ENCODE assay signal across 8 mouse cellular contexts in the genomic region with DNA sequence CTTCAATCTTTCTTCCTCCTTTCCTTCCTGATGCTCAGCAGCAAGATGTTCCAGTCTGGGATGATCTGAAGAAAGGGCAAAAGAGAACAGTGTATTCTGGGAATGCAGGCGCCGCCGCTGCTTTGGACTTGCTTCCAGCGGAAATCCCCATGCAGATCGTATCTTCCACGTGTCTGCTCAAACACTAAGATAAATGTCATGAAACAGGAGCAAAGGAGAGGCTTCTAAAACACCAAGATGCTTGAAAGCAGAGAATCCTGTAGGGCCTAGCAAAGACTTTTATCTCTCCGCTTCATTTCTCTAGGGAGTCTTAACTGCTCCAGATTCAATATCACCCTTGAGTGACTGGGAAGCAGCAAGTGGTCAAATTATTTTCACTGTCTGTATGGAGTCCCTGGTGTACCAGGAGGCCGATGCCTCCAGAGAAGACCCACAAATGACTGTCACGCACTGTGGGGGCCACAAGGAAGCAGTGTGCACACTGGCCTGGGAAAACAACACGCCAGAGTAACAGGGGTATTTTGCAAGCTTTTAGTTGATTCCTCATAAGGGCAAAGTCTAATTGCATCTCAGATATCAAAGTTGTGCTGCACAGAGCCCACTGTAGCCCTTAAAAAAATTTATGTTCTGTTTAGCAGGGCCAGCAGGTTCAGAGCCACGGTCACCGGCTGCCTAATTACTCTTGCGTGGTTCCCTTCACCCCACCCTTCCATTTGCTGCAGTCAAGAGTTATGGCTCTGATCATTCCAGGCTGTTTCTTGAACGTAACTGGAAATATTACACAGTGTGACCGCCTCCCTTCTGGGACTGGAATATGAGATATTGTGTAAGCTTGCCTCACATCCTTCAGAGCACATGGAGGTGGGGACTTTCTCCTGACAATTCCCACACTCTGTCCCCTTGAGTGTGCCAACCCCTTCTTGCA.
DNase-seq lines count a peak whose midpoint lies in the region; ATAC-seq and TF ChIP-seq lines count a peak whose summit lies in the region.

No protein-coding gene starts in this region.

- H3K9ac ChIP-seq in limb, embryonic 12.5 days (replicated peaks) = no peak overlapping the region

- no peak overlapping the region for H3K4me2 ChIP-seq in limb, embryonic 12.5 days

- 38% methylated on average over 15 of the region's 15 CpGs for WGBS in limb, embryonic 12.5 days
- 90% methylated on average over 15 of the region's 15 CpGs for WGBS in forebrain, embryonic 10.5 days

- no peak for TF ChIP-seq CTCF in E14TG2a.4 (conservative IDR thresholded peaks at IDR 0.05; ENCODE audit: low read length)

- H3K36me3 ChIP-seq in E14TG2a.4 (ENCODE audit: insufficient read depth, low read length) = peaks cover 11% of the 10 kb centered on the region; the same call in 1 of the 2 replicates
- H3K36me3 ChIP-seq in limb, embryonic 12.5 days = no peaks in the 10 kb centered on the region
- H3K36me3 ChIP-seq in forebrain, embryonic 10.5 days (replicated peaks) = no peaks in the 10 kb centered on the region

- H3K27me3 ChIP-seq in E14TG2a.4 (ENCODE audit: insufficient read depth, low read length) = no peaks in the 10 kb centered on the region
- H3K27me3 ChIP-seq in limb, embryonic 12.5 days = no peaks in the 10 kb centered on the region
- 0 out of 2 replicates have a peak, but pooled peaks cover 4% of the 10 kb centered on the region for H3K27me3 ChIP-seq in forebrain, embryonic 10.5 days (ENCODE audit: poor library complexity, severe bottlenecking)

- H3K27ac ChIP-seq in limb, embryonic 12.5 days = peak overlapping the region; percentile 72
- no peak overlapping the region for H3K27ac ChIP-seq in forebrain, embryonic 10.5 days

- DNase-seq in frontal cortex, adult 2 months (ENCODE audit: extremely low spot score in 1 of 2, low spot score in 1 of 2) = peak; percentile 10 to 29
- no peak for DNase-seq in frontal cortex, postnatal 14 days (ENCODE audit: low spot score in 2 of 2)
- DNase-seq in heart, postnatal 25 days (ENCODE audit: low spot score) = peak; percentile 57
- DNase-seq in ovary, adult 18-20 months (ENCODE audit: low spot score) = no peak
- no peak for DNase-seq in forebrain, embryonic 10.5 days (ENCODE audit: extremely low spot score, low spot score)
- no peak for DNase-seq in right cerebral cortex, postnatal 25 days

- ATAC-seq in limb, embryonic 12.5 days (ENCODE audit: insufficient number of reproducible peaks, insufficient read depth, low FRiP score, low TSS enrichment, low read depth) = peak; percentile 26; the same call in 1 of the 2 replicates

- peaks cover 68% of the 10 kb centered on the region for H3K4me1 ChIP-seq in E14TG2a.4 (replicated peaks; ENCODE audit: low read depth, low read length)
- H3K4me1 ChIP-seq in limb, embryonic 12.5 days (replicated peaks) = peaks cover 57% of the 10 kb centered on the region
- H3K4me1 ChIP-seq in forebrain, embryonic 10.5 days = peaks cover 37% of the 10 kb centered on the region

- H3K9me3 ChIP-seq in E14TG2a.4 (ENCODE audit: low read length) = peaks cover 12% of the 10 kb centered on the region
- no peaks in the 10 kb centered on the region; the same call in 1 of the 2 replicates for H3K9me3 ChIP-seq in limb, embryonic 12.5 days
- 0 out of 2 replicates have a peak, but pooled peaks cover 6% of the 10 kb centered on the region for H3K9me3 ChIP-seq in forebrain, embryonic 10.5 days

- intact Hi-C loops in heart, postnatal 25 days (cut with DNase I) = no loop called here

- 0 out of 2 replicates have a peak overlapping the region, but pooled peaks have one; percentile 17 for H3K4me3 ChIP-seq in E14TG2a.4 (replicated peaks; ENCODE audit: low read length)
- H3K4me3 ChIP-seq in limb, embryonic 12.5 days (replicated peaks) = no peak overlapping the region
- no peak overlapping the region for H3K4me3 ChIP-seq in forebrain, embryonic 10.5 days

Comparison
In these comparisons a context has a peak if more than half of its experiments do, and no peak if none do; other contexts are left out.
1. DNase-seq: peak in frontal cortex, adult 2 months (2 of 2) and heart, postnatal 25 days (single experiment); none in frontal cortex, postnatal 14 days (0 of 2), ovary, adult 18-20 months (single experiment), forebrain, embryonic 10.5 days (single experiment) and right cerebral cortex, postnatal 25 days (single experiment).